Comparison of ENCODE assay signal across 19 mouse cellular contexts in the genomic region with DNA sequence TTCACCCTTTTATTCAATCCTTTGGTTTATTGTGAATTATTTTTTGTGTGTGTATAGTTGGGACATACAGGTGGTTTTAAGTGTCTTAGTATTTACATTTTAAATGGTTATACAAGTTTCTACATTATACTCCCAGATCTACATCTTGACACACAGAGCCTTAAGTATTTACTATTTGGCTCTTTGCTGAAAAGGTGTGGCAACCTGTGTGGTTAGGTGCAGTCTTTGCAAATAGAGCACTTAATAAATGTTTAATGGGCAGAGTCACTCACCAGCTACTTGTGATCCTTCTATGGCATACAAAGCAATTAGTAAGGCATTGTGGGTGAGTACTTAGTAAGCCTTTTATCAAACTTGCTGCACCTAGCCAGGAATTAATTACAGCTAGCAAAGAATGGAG. TPM values are rescaled to one million over a fixed set of nuclear protein-coding genes. Genes with fewer than 3 reads are reported as not detected.
A peak's percentile ranks its signal among the peaks of the same experiment; 100 is the strongest.
DNase-seq lines count a peak whose midpoint lies in the region; ATAC-seq lines count a peak whose summit lies in the region.
"Had no signal": no experiment of that assay in that cellular context is flagged by ENCODE, and none has a peak within 500 bp of the region (broad histone marks: within the 10 kb centered on the region; RNA-seq: fewer than 3 reads in every experiment).

No protein-coding gene starts in this region.

- no peak overlapping the region for H3K4me3 ChIP-seq in forebrain, embryonic 14.5 days (ENCODE audit: low read depth, low read length)
- H3K4me3 ChIP-seq in forebrain, embryonic 12.5 days (replicated peaks), result no peak overlapping the region
- no peak overlapping the region for H3K4me3 ChIP-seq in lung, embryonic 15.5 days
- H3K4me3 ChIP-seq: forebrain, embryonic 10.5 days; forebrain, embryonic 15.5 days; heart, adult 2 months; heart, embryonic 10.5 days; hindbrain, embryonic 12.5 days; hindbrain, embryonic 15.5 days had no signal

- peaks cover 2% of the 10 kb centered on the region; the same call in 1 of the 2 replicates for H3K4me1 ChIP-seq in forebrain, embryonic 14.5 days (ENCODE audit: control insufficient read depth, insufficient read depth, low read length)
- H3K4me1 ChIP-seq in forebrain, embryonic 12.5 days, result no peaks in the 10 kb centered on the region
- peaks cover 10% of the 10 kb centered on the region; the same call in 1 of the 2 replicates for H3K4me1 ChIP-seq in lung, embryonic 15.5 days
- H3K4me1 ChIP-seq: forebrain, embryonic 10.5 days; forebrain, embryonic 15.5 days; heart, embryonic 10.5 days; hindbrain, embryonic 12.5 days; hindbrain, embryonic 15.5 days had no signal

- H3K9ac ChIP-seq in forebrain, embryonic 14.5 days (ENCODE audit: low read length), result no peak overlapping the region
- no peak overlapping the region for H3K9ac ChIP-seq in forebrain, embryonic 12.5 days
- no peak overlapping the region for H3K9ac ChIP-seq in lung, embryonic 15.5 days
- H3K9ac ChIP-seq: forebrain, embryonic 15.5 days; hindbrain, embryonic 12.5 days; hindbrain, embryonic 15.5 days had no signal

- H3K27ac ChIP-seq in forebrain, embryonic 14.5 days (ENCODE audit: low read depth, low read length), result no peak overlapping the region
- no peak overlapping the region for H3K27ac ChIP-seq in forebrain, embryonic 12.5 days
- H3K27ac ChIP-seq in lung, embryonic 15.5 days, result no peak overlapping the region
- H3K27ac ChIP-seq: forebrain, embryonic 10.5 days; forebrain, embryonic 15.5 days; heart, adult 2 months; heart, embryonic 10.5 days; hindbrain, embryonic 12.5 days; hindbrain, embryonic 15.5 days had no signal

- no peaks in the 10 kb centered on the region for H3K27me3 ChIP-seq in forebrain, embryonic 14.5 days (replicated peaks; ENCODE audit: control insufficient read depth, insufficient read depth, low read length)
- H3K27me3 ChIP-seq in forebrain, embryonic 12.5 days, result no peaks in the 10 kb centered on the region
- H3K27me3 ChIP-seq in lung, embryonic 15.5 days, result no peaks in the 10 kb centered on the region
- H3K27me3 ChIP-seq: forebrain, embryonic 15.5 days; hindbrain, embryonic 12.5 days; hindbrain, embryonic 15.5 days had no signal

- H3K4me2 ChIP-seq in forebrain, embryonic 14.5 days (ENCODE audit: low read length), result no peak overlapping the region
- no peak overlapping the region for H3K4me2 ChIP-seq in forebrain, embryonic 12.5 days
- H3K4me2 ChIP-seq in lung, embryonic 15.5 days, result no peak overlapping the region
- H3K4me2 ChIP-seq: forebrain, embryonic 15.5 days; hindbrain, embryonic 12.5 days; hindbrain, embryonic 15.5 days had no signal

- no peaks in the 10 kb centered on the region for H3K36me3 ChIP-seq in forebrain, embryonic 14.5 days (ENCODE audit: control insufficient read depth, insufficient read depth, low read length)
- H3K36me3 ChIP-seq in forebrain, embryonic 12.5 days (replicated peaks), result no peaks in the 10 kb centered on the region
- H3K36me3 ChIP-seq in lung, embryonic 15.5 days, result no peaks in the 10 kb centered on the region
- H3K36me3 ChIP-seq: forebrain, embryonic 10.5 days; forebrain, embryonic 15.5 days; heart, embryonic 10.5 days; hindbrain, embryonic 12.5 days; hindbrain, embryonic 15.5 days had no signal

- peak; percentile 20 for DNase-seq in forebrain, embryonic 14.5 days (ENCODE audit: low spot score)
- no peak for DNase-seq in lung, postnatal 10 days
- peak; percentile 27 for DNase-seq in lung, postnatal 25 days (ENCODE audit: low spot score)
- DNase-seq in thymus, postnatal 4 days, result no peak
- DNase-seq: adrenal gland, adult 8-10 months; adrenal gland, postnatal 25 days; cerebellum, adult 11-12 months; cerebellum, adult 8-10 months; cerebellum, postnatal 10 days; gastrocnemius, postnatal 25 days; heart, adult 2 months had no signal

- ATAC-seq in forebrain, embryonic 14.5 days, result 0 out of 2 replicates have a peak, but pooled peaks have one; percentile 18
- no peak for ATAC-seq in forebrain, embryonic 12.5 days (ENCODE audit: low FRiP score)
- ATAC-seq in lung, embryonic 15.5 days (ENCODE audit: borderline replicate concordance, extremely low read depth, low FRiP score, low TSS enrichment), result peak; percentile 42; the same call in 1 of the 2 replicates
- ATAC-seq: activated CD4-positive, CD25-positive, alpha-beta regulatory T cell, adult 4 months; forebrain, embryonic 15.5 days had no signal

- no peaks in the 10 kb centered on the region for H3K9me3 ChIP-seq in forebrain, embryonic 14.5 days (replicated peaks; ENCODE audit: control insufficient read depth, low read length)
- H3K9me3 ChIP-seq in forebrain, embryonic 12.5 days, result no peaks in the 10 kb centered on the region
- no peaks in the 10 kb centered on the region for H3K9me3 ChIP-seq in lung, embryonic 15.5 days
- H3K9me3 ChIP-seq: forebrain, embryonic 10.5 days; forebrain, embryonic 15.5 days; heart, embryonic 10.5 days; hindbrain, embryonic 12.5 days; hindbrain, embryonic 15.5 days had no signal

RNA-seq across cellular contexts. Expression of gene Gna14, which starts 24.3 kb away (rescaled TPM):
- 1.5 and 1.8 TPM in 2 replicates for polyA plus RNA-seq in forebrain, embryonic 14.5 days (2014; fragmentation: Nextera tagmentation; extraction: Ambion mirVana)
- polyA plus RNA-seq in forebrain, embryonic 12.5 days (2016; fragmentation: Nextera tagmentation; extraction: Ambion mirVana), result 1.3 and 2.6 TPM in 2 replicates
- polyA plus RNA-seq in lung, embryonic 15.5 days (2015; fragmentation: Nextera tagmentation; extraction: Ambion mirVana), result 12.4 TPM in 2 replicates

Comparison
In these comparisons a context has a peak if more than half of its experiments do, and no peak if none do; other contexts are left out.
1. DNase-seq: peak in forebrain, embryonic 14.5 days (single experiment) and lung, postnatal 25 days (single experiment); none in lung, postnatal 10 days (single experiment) and thymus, postnatal 4 days (single experiment).